Mouse (Mus musculus) brain, embryonic 14.5 days (tissue): ENCODE data around the gene Sumf1.

Experiments
- CTCF ChIP-seq: fragments of 200-500 bp; IDR thresholded peaks from 2 replicates; pipeline ENCODE4 v1.5.1; 2012; ENCODE audit warnings: inconsistent platforms, mild to moderate bottlenecking, moderate library complexity, borderline replicate concordance; ENCODE audit not compliant: insufficient read depth, insufficient read length; ENCODE audit errors: extremely low read depth
- POLR2A ChIP-seq: fragments of 200-500 bp; IDR thresholded peaks from 2 replicates; pipeline ENCODE4 v1.6.1; 2012; ENCODE audit warnings: mild to moderate bottlenecking, inconsistent platforms, borderline replicate concordance; ENCODE audit not compliant: poor library complexity, insufficient read depth, insufficient read length, severe bottlenecking; ENCODE audit errors: extremely low read depth

DNA sequence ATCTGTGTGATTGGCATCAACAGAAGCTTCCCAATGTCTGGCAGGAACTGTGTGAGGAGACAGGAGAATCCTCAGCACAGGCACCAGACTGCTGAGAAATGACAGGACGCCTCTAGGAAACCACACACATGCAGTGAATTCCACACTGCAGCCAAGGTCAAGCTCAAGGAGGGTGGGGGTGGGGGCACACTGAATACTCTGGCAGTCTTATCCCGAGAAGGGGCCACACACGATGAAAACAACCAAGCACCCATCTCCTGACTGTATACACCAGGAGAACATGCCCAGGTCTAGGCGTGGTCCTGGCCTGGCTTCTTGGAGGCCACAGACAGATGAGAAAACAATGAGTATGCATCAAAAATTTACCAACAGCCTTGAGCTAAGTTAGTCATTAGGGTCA lies 75.0 kb downstream of the Sumf1 start:
- TF ChIP-seq CTCF (no peak), POLR2A (no peak)
